Mouse (Mus musculus) inflammation-experienced regulatory T-cells, adult 6 months (primary cell): Measurements from ENCODE around the gene Serpinb6b. TPM values are rescaled to one million over a fixed set of nuclear protein-coding genes. Genes with fewer than 3 reads are reported as not detected.

Experiments used
- polyA plus RNA-seq, 3 experiments: library from polyadenylated mRNA; unstranded; fragments of 100-300 nt; shearing (Covaris generic); gene quantifications; one replicate each; pipeline ENCODE4 v1.2.1; 2017

The Serpinb6b gene
- polyA plus RNA-seq, 3 experiments from 2014 or later: 33.0 to 109 (median 34.2) TPM

Other genes starting within 250 kb of the Serpinb6b start
- not detected for gene Mylk4, start 181.3 kb upstream of the Serpinb6b start, polyA plus RNA-seq
- gene Wrnip1, start 163.2 kb upstream of the Serpinb6b start, polyA plus RNA-seq: 10 to 100 TPM in 1 of 3 experiments, 1 to 10 TPM in 2; 6.4 to 10.0 (median 8.2) TPM
- not detected for gene D930007J09Rik, start 162.4 kb upstream of the Serpinb6b start, polyA plus RNA-seq
- gene Serpinb1a, start 114.0 kb upstream of the Serpinb6b start, polyA plus RNA-seq: 10 to 100 TPM; 10.1 to 86.4 (median 28.2) TPM
- not detected for gene Serpinb1c, start 67.0 kb upstream of the Serpinb6b start, polyA plus RNA-seq
- gene Serpinb9, start 38.0 kb downstream of the Serpinb6b start, polyA plus RNA-seq: 10 to 100 TPM; 21.5 to 47.1 (median 22.1) TPM
- gene Serpinb9b, start 62.2 kb downstream of the Serpinb6b start, polyA plus RNA-seq: under 1 TPM in 1 of 3 experiments, not detected in 2; 0.77 TPM
- 1 to 10 TPM in 1 of 3 experiments, not detected in 2; 2.6 TPM for gene Serpinb1b, start 113.4 kb downstream of the Serpinb6b start, polyA plus RNA-seq
- gene Serpinb9c, start 194.5 kb downstream of the Serpinb6b start, polyA plus RNA-seq: not detected
- gene Serpinb9d, start 227.8 kb downstream of the Serpinb6b start, polyA plus RNA-seq: not detected